Mouse (Mus musculus) megakaryocyte-erythroid progenitor cell, adult 5-6 weeks (primary cell): ENCODE results near the gene Pi16. TPM values are rescaled to one million over a fixed set of nuclear protein-coding genes. Genes with fewer than 3 reads are reported as not detected.
"Not testable (repeated sequence)": the region's sequence is repeated elsewhere in the genome, so short reads cannot be mapped to it uniquely, and the experiment has no call there.

Source experiments
- ATAC-seq: replicated peaks from 2 replicates; pipeline ENCODE4 v1.8.0; 2016; ENCODE audit warnings: mild to moderate bottlenecking, inconsistent platforms; ENCODE audit not compliant: severe bottlenecking, poor library complexity, low FRiP score, low TSS enrichment
- total RNA-seq, 2 experiments: library from RNA; stranded (forward) in 1 of 2; stranded (reverse) in 1 of 2; fragments of 200-1000, 215-1000 nt in 1 of 2; fragments of >200 nt in 1 of 2; fragmentation: Nextera tagmentation in 1 of 2; gene quantifications; 2 replicates each; pipeline ENCODE4 v1.2.3; 2014 to 2017

Gene Pi16
- 0.32 TPM in 1 of 2 replicates, not detected in the other for total RNA-seq (2014; fragmentation: Nextera tagmentation)
- total RNA-seq (2017): not detected in 2 replicates

GRCm38 (mm10) chr17:29317380-29317779, at the start of gene Pi16:
Pi16 (plus strand) TSS chr17:29317680.
- not testable (repeated sequence) for ATAC-seq

GRCm38 (mm10) chr17:29267931-29268681, 49.4 kb upstream of the Pi16 start:
- ATAC-seq: no peak

- ATAC-seq: peak; percentile 91
Observed at GRCm38 (mm10) chr17:29268682-29269348, 48.7 kb upstream of the Pi16 start, which contains the start of gene BC004004. BC004004 (plus strand) TSS chr17:29268788.

GRCm38 (mm10) chr17:29269349-29269706, 48.2 kb upstream of the Pi16 start:
- ATAC-seq: no peak

- no peak for ATAC-seq
Observed at GRCm38 (mm10) chr17:29270148-29270698, 47.3 kb upstream of the Pi16 start.

GRCm38 (mm10) chr17:29273156-29273555, 44.3 kb upstream of the Pi16 start:
- ATAC-seq: no peak

GRCm38 (mm10) chr17:29273889-29274288, 43.6 kb upstream of the Pi16 start:
- ATAC-seq: no peak

- ATAC-seq: no peak
Observed at GRCm38 (mm10) chr17:29280422-29280821, 37.1 kb upstream of the Pi16 start.

- ATAC-seq: no peak
Observed at GRCm38 (mm10) chr17:29281541-29281940, 35.9 kb upstream of the Pi16 start.

- ATAC-seq: no peak
Observed at GRCm38 (mm10) chr17:29282216-29282952, 35.1 kb upstream of the Pi16 start.

- ATAC-seq: no peak
Observed at GRCm38 (mm10) chr17:29291793-29292192, 25.7 kb upstream of the Pi16 start.

GRCm38 (mm10) chr17:29292996-29293395, 24.5 kb upstream of the Pi16 start:
- no peak for ATAC-seq

- 0 out of 2 replicates have a peak, but pooled peaks have one; percentile 16 for ATAC-seq
Observed at GRCm38 (mm10) chr17:29293807-29294605, 23.5 kb upstream of the Pi16 start.

GRCm38 (mm10) chr17:29295835-29296234, 21.6 kb upstream of the Pi16 start:
- ATAC-seq: no peak

- no peak for ATAC-seq
Observed at GRCm38 (mm10) chr17:29297321-29297720, 20.2 kb upstream of the Pi16 start.

- no peak for ATAC-seq
Observed at GRCm38 (mm10) chr17:29297813-29298212, 19.7 kb upstream of the Pi16 start.

GRCm38 (mm10) chr17:29299282-29299681, 18.2 kb upstream of the Pi16 start:
- ATAC-seq: no peak

GRCm38 (mm10) chr17:29300926-29301325, 16.6 kb upstream of the Pi16 start:
- ATAC-seq: no peak

- no peak for ATAC-seq
Observed at GRCm38 (mm10) chr17:29301421-29301820, 16.1 kb upstream of the Pi16 start.
